Mouse (Mus musculus) MEL-GATA-1-ER (cell line): ENCODE measurements at regions not wholly inside any gene's neighbourhood (a gene's known extent, or its start where the extent isn't known, plus 50 kb on each side); places are given as distances from the start of the nearest gene placed in this dataset.

ENCODE experiments used
- DNase-seq: peaks from one replicate; pipeline ENCODE4 v3.0.0-alpha.2; 2012; ENCODE audit warnings: low read depth; ENCODE audit errors: extremely low read depth

DNA sequence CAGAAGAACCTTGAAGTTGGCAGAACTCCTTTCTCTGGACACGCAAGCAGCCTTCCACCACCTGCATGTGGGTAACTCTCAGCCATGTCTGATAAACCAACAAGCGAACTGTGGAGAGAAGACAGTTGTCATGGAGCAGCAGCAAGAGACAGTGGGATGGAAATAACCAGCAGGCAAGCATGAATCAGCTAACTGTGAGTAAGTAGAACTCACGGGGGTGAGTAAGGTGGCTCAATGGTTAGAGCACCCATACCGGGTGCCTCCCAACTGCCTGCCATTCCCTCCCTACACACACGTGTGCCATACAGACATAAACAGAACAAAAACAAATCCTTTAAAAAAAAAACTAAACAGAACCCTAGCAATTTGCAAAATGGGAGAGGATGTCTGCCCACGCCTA lies 191.5 kb downstream of the Cdc5l start:
- no peak for DNase-seq

DNA sequence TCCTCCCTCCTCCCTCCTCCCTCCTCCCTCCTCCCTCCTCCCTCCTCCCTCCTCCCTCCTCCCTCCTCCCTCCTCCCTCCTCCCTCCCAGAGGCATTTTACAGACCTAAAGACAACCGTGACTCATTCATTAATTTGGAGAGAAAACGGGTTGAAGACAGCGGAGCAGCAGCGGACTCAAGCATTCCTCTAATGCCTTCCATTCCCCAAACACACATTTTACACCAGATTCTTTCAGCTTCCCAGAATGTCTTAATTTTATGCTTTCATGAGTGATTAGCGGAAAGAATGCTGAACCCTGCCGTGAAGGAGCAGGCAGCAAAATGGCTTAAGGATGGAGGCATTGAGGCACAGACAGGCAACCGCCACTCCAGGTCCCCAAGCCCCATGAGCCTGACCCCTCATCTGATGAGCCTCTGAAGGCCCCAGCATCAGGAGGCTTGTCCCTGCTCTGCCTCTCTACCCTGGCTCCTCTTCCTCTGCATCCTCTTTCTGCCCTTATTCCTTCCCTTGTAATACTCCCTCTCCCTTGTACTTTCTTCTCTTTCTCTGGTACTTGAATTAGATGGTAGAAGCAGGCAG lies 192.5 kb downstream of the Cdc5l start:
- no peak for DNase-seq

DNA sequence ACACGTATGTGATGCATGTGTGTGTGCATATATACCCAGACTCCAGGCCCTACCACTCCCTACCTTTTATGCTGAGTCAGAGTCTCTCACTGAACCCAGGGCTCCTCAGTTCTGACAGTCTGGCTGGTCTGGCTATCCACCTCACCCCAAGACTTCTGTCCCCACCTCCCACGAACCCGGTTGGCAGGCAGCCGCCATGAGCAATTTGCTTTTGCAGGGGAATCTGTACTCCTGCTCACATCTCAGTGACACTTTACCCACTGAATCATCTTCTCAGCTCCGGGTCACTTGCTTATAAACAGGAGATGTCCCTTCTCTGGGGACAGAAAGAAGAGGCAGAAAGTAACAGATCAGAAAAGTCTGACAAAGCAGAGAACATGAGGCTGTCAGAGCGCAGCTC lies 193.0 kb downstream of the Cdc5l start:
- no peak for DNase-seq

DNA sequence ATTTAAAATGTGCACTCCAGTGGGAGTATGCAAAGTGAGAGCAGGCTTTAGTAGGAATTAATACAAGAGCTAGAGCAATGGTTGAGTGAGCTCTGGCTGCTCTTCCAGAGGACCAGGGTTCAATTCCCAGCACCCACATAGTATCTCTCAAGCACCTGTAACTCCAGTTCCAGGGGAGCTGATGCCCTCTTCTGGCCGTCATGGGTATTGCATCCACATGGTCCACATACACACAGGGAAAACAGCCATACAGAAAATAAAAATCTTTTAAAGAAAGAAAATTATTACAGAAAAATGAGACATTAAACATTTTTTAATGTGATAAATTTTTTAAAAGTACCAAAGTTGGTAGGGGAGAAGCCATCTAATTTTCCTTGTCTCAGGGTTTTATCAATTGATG lies 196.3 kb downstream of the Cdc5l start:
- no peak for DNase-seq

DNA sequence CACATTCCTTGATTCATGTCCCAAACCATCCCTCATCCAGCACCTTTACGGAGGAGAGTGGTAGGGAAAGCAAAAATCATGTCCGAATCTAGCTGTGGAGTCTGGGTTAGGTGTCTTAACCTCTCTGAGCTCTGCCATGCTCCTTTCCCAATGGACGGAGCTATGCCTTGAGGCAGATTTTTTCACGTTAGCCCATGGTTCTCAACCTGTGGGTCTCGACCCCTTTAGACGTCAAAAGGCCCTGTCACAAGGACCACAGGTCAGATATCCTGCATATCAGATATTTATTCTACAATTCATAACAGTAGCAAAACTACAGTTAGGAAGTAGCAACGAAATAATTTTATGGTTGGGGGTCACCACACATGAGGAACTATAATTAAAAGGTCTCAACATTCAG lies 198.1 kb downstream of the Cdc5l start:
- DNase-seq = no peak

DNA sequence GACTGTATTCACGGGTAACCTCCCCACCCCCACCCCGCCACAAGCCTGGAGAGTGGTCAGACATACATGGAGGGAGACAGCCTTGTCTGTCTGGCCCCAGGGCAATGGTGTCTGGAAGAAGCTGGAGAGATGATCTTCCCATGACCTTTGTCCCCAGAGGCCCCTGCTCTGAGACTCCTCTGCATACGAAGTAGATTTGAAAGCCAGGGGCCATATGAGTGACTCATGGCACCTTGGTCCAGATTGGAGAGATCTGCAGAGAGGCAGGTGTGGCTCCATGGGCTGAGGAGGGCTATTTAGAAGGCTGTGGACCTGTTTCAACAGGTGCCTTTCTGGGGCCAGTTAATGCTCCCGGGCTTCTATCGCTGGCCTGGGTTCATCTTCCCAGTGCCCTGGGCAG lies 200.7 kb downstream of the Cdc5l start:
- no peak for DNase-seq

DNA sequence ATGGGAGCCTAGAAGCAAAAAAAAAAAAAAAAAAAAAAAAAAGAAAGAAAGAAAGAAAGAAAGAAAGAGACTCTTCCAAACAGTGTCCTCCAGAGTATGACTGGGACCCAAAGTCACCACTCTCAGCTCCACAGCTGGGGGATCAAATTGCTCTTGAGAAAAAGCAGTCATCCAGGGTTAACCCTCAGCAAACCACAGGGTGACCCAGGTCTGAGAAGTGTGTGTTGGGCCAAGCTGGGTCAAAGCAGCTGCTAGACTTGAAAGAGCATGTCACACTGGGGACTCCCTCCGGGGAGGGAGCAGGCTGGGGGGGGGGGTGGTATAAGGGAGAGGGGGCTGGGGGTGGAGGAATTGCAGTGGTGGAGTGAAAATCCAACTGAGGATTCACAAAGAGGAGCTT lies 206.3 kb downstream of the Cdc5l start:
- DNase-seq = no peak

DNA sequence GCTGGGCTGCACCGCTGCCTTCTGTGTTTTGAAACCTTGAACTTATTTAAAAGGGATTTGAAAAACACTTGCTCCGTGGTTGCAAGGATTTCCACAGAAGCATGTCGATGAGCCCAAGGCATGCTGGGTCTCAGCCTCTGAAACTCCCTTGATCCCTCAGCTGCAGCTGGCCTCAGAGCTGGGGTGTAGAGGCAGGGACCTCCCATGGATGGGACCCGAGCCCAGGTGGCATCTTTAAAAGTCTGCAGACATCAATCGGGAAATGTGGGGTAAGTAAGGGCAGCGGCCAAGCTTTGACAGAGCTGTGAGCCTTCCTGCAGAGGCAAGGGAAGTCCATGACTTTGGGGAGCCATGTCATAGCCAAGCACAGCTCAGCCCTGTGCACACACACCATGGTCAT lies 207.1 kb downstream of the Cdc5l start:
- DNase-seq = no peak

DNA sequence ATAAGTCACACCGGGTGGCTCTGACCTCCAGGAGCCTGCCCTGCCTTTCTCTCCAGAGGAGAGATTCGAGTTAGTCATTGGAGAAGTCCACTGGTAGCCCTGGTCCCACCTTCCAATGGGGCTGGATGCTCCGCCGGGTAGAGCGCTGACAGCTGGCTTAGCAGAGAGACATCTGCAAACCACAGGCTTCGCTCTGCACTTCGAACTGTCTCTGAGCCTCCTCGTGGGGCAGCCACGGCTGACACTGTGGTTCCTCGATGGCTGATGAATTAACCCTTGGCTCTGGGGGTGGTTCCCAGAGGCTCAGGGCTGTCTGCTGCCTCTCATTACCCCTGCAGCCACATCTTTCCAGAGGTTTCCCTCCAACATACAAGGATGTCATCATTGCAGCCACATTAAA lies 211.9 kb downstream of the Cdc5l start:
- no peak for DNase-seq

DNA sequence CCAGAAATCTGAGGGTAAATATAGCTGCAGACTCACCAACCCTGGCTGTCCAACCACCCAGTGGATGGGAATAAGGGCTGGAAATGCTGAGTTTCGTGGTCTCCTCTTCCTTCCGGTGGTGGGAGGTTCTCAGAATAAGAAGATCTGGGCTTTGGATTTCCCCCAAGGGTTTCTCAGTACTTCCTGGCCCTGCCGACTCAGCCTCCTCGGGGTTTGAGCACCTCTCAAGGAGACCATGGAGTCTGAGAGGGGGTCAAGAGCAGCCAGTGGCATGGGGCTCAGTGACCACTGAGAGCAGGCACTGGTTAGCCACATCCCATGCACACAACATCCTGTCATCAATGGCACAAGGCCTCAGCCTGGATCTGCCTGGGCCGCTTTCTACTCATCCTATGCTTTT lies 216.4 kb downstream of the Cdc5l start:
- no peak for DNase-seq

DNA sequence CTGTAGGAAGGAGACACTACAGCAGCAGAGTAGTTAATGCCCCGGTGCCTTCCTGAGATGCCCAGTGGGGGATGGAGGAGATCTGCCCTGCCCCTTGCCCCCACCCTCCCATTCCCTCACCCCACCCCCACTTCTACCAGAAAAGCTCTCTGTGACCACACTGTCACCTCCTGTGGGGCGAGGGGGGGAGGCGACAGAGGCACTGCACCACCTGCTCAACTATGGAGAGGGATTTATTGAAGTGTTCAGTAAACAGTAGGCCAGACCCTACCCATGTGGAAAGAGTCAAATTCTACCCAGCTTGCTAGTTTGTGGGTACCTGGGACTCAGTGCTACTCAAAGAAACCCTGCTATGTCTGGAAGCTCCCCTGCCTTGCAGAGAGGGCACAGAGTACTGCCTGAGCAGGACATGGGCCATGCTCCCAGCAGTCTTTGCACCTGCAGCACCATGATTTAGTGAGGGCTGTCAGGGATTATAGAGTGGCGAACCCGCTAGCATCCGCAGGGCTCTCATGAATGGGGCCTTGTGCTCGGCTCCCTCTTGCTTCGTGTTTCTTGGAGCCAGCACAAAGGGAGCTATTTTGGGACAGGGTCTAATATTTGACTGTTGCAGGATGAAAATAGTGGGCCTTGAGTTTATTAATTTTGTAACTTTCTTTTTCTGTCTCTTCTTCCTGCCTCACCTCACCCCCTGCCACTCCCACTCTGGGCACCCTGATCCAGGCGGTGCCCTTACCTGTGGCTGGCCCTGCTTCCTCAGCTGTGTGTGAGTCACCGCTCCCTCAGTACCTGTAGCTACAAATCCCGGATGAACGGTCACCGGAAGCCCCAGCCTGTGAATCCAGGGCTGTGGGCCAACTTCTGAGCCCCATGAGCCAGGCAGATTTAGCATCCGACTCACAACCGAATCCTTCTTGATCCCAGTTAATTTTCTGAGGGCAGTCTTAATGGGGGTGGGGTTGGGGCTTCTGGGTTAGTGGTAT lies 218.2 kb downstream of the Cdc5l start:
- no peak for DNase-seq

DNA sequence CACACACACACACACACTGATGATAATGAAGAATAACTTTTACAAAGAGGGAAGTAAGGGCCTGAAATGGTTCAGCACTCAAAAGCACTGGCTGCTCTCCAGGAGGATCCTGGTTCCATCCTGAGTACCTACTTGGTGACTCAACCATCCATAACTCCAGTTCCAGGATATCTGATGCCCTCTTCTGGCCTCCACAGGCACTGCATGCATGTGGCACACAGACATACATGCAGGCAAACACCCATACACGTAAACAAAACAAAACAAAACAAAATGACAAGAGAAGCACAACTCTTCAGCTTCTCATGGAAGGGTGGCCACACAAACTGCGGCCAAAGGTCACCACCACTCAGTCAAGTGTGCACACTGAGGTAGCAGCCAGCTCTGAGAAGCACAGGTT lies 222.6 kb downstream of the Cdc5l start:
- peak; percentile 8 for DNase-seq

DNA sequence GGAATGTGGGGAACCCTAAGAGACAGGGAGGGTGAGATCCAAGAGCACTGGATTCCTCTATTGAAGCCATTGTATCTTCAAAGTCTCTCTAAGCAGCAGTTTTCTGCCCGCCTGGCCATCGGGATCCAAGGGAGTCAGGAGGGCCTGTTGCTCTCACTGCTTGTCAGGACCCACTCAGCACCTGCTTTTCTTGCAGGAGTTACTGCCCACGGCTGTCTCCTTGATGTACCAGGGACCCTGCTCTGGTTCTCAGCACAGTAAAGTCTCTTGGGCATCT lies 224.2 kb downstream of the Cdc5l start:
- no peak for DNase-seq

DNA sequence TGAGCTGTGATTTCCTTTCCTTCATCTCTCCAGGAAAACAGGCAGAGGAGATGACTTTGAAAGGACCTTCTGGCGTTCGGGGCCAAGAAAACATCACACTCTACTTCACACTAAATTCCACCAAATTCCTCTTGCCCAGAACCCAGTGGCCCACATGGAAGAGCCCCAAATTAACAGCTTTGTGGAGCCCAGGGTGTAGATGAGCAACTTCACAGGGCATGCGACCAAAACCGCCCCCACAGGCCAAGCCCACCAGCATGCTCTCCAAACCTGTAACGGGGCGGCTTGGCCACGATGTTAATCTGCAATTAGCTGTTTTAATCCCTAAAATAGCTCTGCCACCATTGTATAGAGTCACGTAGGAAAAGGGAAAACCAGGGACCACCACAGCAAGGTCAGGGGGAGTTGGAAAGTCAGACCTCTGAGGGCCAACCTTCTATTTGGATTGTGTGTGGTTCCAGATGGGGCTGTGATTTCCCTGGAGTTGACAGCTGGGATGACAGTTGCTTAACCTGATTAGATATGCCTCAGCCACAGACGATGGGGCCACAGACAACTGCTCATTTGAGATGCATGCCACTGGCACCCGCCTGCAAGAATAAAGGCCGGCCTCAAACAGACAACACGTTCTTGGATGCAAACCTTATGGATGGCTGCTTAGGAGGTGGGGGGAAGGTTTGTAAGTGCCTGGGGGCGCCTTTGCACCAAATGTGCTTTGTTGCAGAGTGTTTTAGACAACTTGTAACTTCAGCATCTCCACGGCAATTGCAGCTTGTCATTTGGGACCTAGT lies 224.7 kb downstream of the Cdc5l start:
- no peak for DNase-seq

DNA sequence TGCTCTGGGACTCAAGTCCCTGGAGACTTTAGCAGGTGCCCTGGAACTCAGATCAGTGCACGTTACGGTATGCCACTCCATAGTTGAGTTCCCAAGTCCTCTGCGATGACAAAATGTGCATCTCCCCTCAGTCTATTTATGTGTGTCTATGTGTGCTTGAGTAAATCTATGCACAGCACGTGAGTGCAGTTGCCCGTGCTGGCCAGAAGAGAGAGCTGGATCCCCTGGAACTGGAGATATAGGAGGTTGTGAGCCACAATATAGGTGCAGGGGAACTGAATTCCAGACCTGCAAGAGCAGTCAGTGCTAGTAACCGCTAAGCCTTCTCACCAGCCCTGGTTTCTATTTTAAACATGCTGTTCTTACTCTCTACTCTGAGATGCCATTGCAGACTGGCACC lies 237.8 kb downstream of the Cdc5l start:
- DNase-seq = no peak

DNA sequence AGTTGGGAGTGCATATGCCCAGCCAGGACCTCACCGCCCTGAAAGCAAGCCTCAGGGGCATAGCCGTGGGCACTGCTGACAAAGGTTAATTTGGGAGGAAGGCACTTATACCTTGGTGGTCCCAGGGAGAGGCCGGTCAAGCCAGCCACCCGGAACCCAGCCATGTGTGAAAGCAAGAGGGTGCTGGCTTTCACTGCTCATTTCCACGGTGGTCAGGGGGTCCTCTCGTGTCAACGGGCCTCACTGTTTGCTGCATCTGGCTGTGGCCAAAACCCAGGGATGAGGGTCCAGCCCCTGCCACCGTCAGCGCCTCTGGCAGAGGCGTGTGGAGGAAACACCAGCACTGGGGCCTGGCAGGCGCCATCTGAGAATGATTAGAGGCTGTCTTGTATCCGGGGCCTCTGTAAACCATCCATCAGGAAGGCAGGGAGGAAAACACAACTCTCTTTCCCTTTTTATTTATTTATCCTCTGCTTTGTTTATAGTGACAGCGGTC lies 238.7 kb downstream of the Cdc5l start:
- DNase-seq = no peak

DNA sequence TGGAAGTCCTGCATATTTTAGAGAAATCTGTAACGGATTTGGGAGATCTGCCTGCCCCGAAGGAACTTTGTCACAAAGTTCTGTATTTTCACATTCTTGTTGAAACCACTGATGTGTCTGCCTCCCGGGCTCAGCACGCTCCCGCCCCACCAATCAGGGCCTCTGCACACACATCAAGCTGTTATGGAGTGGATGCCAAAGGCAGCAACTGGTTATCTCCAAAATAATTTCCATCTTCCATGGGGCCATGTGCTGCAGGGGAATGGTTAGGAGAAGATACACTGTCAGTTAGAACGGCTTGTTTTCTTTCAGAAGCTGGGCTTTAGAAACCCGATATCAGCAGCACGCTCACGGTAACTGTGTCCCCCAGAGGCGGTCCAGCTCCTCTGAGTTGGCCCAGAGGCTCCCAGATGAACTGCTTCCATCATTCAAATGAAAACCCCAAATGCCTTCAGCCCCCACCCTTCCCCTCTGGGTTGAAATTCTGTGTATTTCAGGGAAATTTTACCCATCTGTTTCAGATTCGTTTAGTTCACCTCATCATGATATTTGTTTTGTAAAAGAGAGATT lies 240.0 kb downstream of the Cdc5l start:
- DNase-seq = no peak

DNA sequence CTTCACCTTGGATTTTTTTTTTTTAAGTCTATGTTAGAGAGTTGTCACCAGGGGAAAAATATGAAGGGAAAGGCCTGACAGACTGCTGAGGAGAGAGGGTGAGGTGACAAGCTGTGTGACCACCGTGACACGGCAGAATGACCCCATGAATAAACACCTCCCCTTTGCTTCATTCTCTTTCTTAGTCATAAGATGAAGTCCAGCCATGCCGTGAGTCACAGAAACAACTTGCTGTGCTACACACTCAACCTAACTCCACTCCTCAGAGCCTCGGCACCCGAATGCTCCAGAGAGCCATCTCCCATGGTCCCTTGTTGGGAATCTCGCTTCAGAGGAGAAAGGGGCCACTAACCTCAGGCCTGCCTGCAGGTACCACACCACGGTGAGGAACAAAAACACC lies 246.1 kb downstream of the Cdc5l start:
- DNase-seq = no peak

DNA sequence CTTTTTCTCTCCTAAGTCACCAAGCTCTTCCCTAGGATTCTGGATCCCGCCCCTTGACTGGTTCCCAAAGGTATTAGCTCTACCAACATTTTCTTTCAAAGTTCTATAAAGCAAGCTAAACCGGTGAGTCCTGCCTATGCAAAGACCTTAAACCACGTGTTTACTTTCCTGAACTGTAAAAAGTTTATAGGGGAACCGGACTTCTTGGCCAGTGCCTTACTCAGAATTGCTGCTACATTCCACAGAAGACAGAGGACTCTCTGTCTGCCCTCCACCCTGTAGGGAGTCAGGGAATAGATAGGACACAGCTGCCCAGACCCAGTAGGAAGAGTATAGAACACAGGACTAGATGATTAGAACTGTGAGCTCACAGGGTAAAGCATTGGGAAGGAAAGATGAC lies 257.2 kb downstream of the Cdc5l start:
- DNase-seq = no peak

DNA sequence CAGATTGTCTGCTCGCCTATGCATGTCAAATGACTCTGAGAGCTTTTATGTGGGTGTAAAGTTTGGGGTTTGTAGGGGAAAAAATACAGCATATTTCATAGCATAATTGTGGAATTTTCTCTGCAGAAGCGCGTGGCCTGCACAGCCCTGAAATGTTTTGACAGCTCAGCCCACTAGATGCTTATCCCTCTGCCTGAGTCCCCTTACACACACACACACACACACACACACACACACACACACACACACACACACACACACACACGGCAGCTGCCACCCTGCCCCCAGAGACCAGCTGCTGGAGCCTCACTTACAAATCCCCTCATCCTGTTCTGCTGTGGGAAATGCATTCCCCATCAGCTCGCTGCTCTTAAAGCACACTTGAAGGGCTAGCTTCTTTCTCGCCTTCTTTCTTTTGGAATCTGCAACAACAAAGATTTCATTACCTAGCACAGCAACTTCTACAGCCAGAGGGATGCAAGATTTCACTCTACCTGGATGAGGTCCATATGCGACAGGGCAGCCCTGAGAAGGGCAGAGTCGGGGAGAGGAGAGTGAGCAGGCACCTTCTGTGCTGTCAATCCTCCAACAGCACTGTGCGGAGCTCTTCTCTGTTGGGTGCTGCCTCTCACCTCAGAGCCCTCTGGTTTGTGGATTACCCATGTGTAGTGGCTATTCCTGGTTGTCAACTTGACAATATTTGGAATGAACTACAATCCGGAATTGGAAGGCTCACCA lies 264.1 kb downstream of the Cdc5l start:
- no peak for DNase-seq
